Mouse (Mus musculus) thymus, adult 2 months (tissue): Measurements from ENCODE around the gene Knstrn. TPM values are rescaled to one million over a fixed set of nuclear protein-coding genes. Genes with fewer than 3 reads are reported as not detected.
A peak's percentile ranks its signal among the peaks of the same experiment; 100 is the strongest.

Source experiments
- DNase-seq: peaks from one replicate; pipeline ENCODE4 v3.0.0; 2021
- H3K27ac ChIP-seq: fragments of 200-500 bp; 2 replicates; pipeline ENCODE4 v1.5.1; 2012; ENCODE audit warnings: low read length, control low read depth; ENCODE audit not compliant: control insufficient read depth, insufficient read depth
- H3K27me3 ChIP-seq: fragments of 200-500 bp; 2 replicates; pipeline ENCODE4 v1.6.1; 2012; ENCODE audit warnings: mild to moderate bottlenecking, low read length, moderate library complexity, mixed read lengths; ENCODE audit not compliant: control insufficient read depth, insufficient read depth
- H3K36me3 ChIP-seq: fragments of 200-500 bp; 2 replicates; pipeline ENCODE4 v1.6.1; 2012; ENCODE audit warnings: mild to moderate bottlenecking, low read length, moderate library complexity; ENCODE audit not compliant: control insufficient read depth, insufficient read depth
- H3K4me1 ChIP-seq: fragments of 200-500 bp; replicated peaks from 2 replicates; pipeline ENCODE4 v1.6.1; 2012; ENCODE audit warnings: low read length; ENCODE audit not compliant: control insufficient read depth, insufficient read depth
- H3K4me3 ChIP-seq: fragments of 200-500 bp; 2 replicates; pipeline ENCODE4 v1.5.1; 2012; ENCODE audit warnings: mild to moderate bottlenecking, low read length, control low read depth, moderate library complexity; ENCODE audit not compliant: control insufficient read depth, insufficient read depth
- CTCF ChIP-seq: fragments of 200-500 bp; IDR thresholded peaks from 2 replicates; pipeline ENCODE4 v1.5.1; 2012; ENCODE audit warnings: mild to moderate bottlenecking, control low read depth, low read length, moderate library complexity, borderline replicate concordance; ENCODE audit not compliant: control insufficient read depth, poor library complexity, insufficient read depth; ENCODE audit errors: extremely low read depth
- POLR2A ChIP-seq: fragments of 200-500 bp; IDR thresholded peaks from 2 replicates; pipeline ENCODE4 v1.6.1; 2012; ENCODE audit warnings: mild to moderate bottlenecking, low read length, control low read depth, moderate library complexity; ENCODE audit not compliant: control insufficient read depth, poor library complexity, insufficient read depth; ENCODE audit errors: extremely low read depth
- WGBS: fragments of 180-500 bp; shearing (Covaris S2); methylation state at CpG from one replicate; pipeline ENCODE4 v1.1.7; 2018; 5-methylcytosine and 5-hydroxymethylcytosine counted together
- polyA plus RNA-seq: library from polyadenylated mRNA; depleted of rRNA; stranded (reverse); fragments of >200 nt; gene quantifications from 2 replicates; pipeline ENCODE4 v1.2.3, GENCODE M21; 2012

The Knstrn gene
- polyA plus RNA-seq, 1 experiment = 19.4 TPM

DNA sequence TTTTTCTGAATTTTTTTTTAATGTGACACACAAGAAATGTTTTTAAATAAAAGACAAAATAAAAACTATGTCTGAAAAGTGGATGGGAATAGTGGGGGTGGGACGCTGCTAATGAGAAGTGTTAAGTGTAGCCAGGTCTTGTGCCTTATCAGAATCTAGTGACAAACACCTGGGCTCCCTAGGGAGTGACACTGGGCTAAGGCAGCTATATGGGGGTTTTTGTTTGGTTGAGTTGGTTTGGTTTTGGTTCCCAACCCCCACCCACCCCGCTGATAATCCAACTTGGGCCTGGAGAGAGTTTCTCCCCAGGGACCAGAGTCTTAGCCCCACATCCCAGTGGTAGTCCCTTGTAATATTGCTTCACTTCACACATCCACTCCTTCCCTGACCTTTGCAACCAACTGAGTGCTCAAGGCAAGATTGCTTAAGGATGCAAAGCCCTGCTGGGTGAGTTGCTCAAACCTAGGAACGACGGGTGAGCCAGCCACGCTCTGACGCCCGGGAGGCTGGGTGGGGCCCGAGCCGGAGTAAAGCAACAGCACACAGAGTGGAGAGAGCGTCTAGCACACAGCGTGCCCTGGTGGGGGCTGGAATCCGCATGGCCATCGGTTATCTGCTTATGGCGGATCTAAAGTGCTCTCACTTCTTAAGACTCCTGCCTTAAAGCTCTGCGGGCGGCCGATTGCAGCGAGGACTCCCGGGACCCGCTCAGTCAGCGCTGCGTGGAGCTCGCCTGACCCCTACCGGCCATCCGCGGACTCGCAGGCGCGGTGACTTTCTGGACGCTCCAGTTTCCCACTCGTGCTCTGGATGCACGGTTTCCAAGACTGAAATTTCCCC, 69.3 kb downstream of the Knstrn start:
- Histone ChIP-seq H3K4me1 (no peaks in the 10 kb centered on the region), H3K27ac (no peak overlapping the region), H3K36me3 (no peaks in the 10 kb centered on the region), H3K27me3 (no peaks in the 10 kb centered on the region), H3K4me3 (peak overlapping the region; percentile 43)
- 7% methylated on average over 32 of the region's 32 CpGs for WGBS
- peak; percentile 86 for DNase-seq
- TF ChIP-seq POLR2A = no peak
- peak; percentile 100 for TF ChIP-seq CTCF

DNA sequence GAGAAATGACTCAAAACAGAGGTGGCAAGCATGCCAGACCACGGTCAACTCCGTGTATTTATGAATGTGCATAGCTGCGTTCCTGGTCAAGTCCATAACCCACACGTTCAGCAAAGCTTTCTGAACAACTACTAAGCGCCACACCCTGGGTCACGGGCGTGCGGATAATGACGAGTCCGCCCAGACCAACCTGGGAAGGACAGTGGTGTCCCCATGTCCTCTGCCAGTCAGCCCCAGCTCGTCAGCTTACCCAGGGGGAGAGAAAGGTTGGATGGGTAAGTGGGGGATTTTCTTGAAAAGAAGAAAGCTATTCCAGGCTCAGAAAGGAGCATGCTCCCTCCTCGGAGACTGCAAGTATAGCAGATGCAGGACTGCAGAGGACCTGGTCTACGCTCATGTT, 73.6 kb downstream of the Knstrn start:
- DNase-seq = no peak
- Histone ChIP-seq H3K27me3 (no peaks in the 10 kb centered on the region), H3K36me3 (no peaks in the 10 kb centered on the region), H3K27ac (no peak overlapping the region), H3K4me1 (no peaks in the 10 kb centered on the region), H3K4me3 (no peak overlapping the region)
- 82% methylated on average over 13 of the region's 13 CpGs for WGBS
- TF ChIP-seq CTCF (no peak), POLR2A (no peak)

DNA sequence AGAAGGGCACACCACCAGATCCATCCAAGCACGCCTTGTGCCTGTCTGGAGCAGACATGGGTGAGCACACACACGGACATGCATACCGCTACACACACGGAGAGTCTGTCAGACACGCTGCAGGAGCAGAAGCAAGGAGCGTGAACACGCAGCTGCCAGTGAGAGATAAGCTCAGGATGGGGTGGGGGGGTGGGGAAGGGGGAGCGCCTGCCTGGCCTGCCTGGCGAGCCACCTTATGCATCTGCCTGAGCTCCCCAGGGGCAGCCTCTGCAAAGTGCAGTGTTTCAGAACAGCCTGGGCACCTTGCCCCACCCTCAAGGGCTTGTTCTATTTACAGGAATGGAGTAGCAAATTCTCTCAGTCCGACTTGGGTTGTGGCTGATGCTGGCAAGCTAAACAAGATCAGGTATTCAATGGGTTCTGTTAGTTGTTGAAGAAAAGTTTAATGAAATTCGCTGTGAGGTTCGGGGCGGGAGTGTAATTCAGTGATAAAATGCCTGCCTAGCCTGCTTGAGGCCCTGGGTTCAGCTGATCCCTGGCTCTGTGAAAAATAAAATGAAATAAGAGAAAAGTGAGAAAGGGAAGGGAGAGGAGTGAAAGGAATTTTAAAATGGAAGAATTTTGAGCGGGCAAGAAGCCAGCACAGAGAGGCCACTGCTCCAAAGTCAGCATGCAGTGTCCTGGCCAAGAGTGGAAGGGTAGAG, 74.2 kb downstream of the Knstrn start:
- no peaks in the 10 kb centered on the region for H3K4me1 ChIP-seq
- no peak overlapping the region for H3K4me3 ChIP-seq
- DNase-seq = no peak
- WGBS = 48% methylated on average over 14 of the region's 14 CpGs
- no peaks in the 10 kb centered on the region for H3K36me3 ChIP-seq
- no peaks in the 10 kb centered on the region for H3K27me3 ChIP-seq
- no peak for TF ChIP-seq POLR2A
- no peak for TF ChIP-seq CTCF
- no peak overlapping the region for H3K27ac ChIP-seq

DNA sequence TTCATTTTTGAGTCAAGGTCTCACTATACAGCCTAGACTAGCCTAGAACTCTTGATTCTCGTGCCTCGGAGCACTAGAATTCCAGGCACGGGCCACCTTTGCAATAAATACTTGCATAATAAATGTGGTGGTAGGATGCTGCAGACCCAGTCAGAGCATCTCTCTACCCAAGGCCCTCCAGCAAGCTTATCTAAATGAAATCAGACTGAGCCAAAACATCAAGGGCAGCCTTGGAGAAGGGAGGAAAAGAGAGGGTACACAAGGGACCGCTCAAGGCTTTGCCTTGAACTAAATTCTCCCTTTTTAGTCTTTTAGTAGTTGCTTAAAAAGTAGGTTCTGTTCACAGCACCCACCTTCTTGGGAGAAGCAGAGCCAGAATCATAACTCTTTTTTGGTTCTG, 77.4 kb downstream of the Knstrn start:
- Histone ChIP-seq H3K36me3 (no peaks in the 10 kb centered on the region), H3K27ac (no peak overlapping the region), H3K4me3 (no peak overlapping the region), H3K27me3 (no peaks in the 10 kb centered on the region), H3K4me1 (peaks cover 2% of the 10 kb centered on the region; the same call in 1 of the 2 replicates)
- 93% methylated on average over 4 of the region's 4 CpGs for WGBS
- no peak for DNase-seq
- TF ChIP-seq POLR2A = no peak
- no peak for TF ChIP-seq CTCF

DNA sequence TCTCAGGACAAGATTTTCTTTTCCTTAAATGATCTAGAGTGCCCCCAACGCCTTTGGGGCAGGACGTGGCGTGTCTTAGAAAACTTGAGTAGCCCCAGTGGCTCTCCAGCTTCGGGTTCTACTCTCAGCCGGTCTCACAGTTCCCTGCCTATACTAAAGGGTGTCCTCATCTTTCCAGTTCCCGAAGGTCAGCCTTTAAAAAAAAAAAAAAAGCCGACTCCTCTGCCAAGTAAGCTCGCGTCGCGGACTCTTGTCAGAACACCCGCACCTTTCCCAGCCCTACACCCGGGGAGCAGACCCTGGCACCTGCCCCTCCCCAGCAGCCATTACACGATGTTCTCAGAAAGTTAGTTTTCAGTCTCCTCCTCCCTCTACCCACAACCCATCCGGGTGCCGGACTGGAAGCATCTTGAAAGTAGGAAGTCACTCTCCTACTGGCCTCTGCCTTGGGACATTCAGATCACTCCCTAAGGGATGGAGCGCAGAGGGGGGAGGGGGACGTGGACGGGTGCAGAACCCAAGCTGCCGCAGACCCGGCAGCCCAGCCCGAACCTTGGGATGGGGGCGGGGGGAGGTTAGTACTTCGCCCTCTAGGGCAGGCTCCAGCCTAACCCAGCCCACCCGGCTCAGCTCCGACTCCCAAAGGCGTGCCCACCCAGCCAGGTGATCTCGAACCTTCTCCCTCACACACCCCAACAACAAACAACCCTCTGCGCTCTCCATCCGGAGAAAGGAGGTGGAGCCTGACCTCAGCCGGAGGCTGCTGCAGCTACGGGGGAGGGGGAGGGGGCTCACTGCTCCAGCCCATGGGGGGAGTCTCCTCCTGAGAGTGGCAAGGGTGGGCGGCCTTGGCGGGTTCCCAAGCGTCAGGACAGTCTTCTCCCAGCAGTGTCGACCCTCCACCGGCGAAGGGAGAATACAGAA, 82.4 kb downstream of the Knstrn start:
- H3K36me3 ChIP-seq = no peaks in the 10 kb centered on the region
- peaks cover 23% of the 10 kb centered on the region; the same call in 1 of the 2 replicates for H3K27me3 ChIP-seq
- H3K4me3 ChIP-seq = peak overlapping the region; percentile 62
- H3K27ac ChIP-seq = no peak overlapping the region
- TF ChIP-seq CTCF = no peak
- TF ChIP-seq POLR2A = no peak
- DNase-seq = peak; percentile 73
- 5% methylated on average over 38 of the region's 38 CpGs for WGBS
- peaks cover 31% of the 10 kb centered on the region for H3K4me1 ChIP-seq

DNA sequence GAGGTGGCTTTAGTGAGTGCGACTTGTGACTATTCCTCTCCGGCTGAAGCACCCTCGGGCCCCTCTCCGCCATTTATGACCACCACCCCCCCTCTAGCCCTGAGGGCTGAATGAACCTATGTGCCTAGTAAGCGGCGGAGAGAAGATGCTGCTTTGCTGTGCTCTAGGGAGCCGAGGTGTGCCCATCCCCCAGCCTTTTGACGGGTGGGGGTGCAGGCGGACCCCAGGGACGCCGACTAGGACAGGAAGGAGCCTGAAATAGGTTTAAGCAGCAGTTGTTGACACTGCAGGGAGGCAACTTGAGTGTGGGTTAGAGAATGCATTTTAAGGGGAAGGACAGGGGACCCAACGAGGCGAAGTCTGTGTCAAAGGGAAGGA, 83.1 kb downstream of the Knstrn start:
- Histone ChIP-seq H3K4me3 (peak overlapping the region; percentile 62), H3K27ac (no peak overlapping the region), H3K4me1 (peaks cover 31% of the 10 kb centered on the region), H3K27me3 (peaks cover 23% of the 10 kb centered on the region; the same call in 1 of the 2 replicates), H3K36me3 (no peaks in the 10 kb centered on the region)
- TF ChIP-seq CTCF (no peak), POLR2A (no peak)
- DNase-seq = no peak
- WGBS = 2% methylated on average over 13 of the region's 13 CpGs
